Mouse (Mus musculus): ENCODE data around the gene Trrap.

Gene Trrap

GRCm38 (mm10) chr5:144872326-144872725 lies 104.8 kb downstream of the Trrap start:
- DNase-seq (ENCODE audit: low spot score), result no peak

GRCm38 (mm10) chr5:144872867-144873266 lies 105.3 kb downstream of the Trrap start:
- no peak for DNase-seq (ENCODE audit: low spot score)

GRCm38 (mm10) chr5:144875227-144875626 lies 107.7 kb downstream of the Trrap start:
- no peak for DNase-seq (ENCODE audit: low spot score)

GRCm38 (mm10) chr5:144875892-144876291 lies 108.4 kb downstream of the Trrap start:
- peak; percentile 68 for DNase-seq (ENCODE audit: low spot score)

GRCm38 (mm10) chr5:144877021-144877420 lies 109.5 kb downstream of the Trrap start:
- DNase-seq (ENCODE audit: low spot score), result no peak

GRCm38 (mm10) chr5:144881670-144882399 lies 114.3 kb downstream of the Trrap start:
- DNase-seq (ENCODE audit: low spot score), result no peak

GRCm38 (mm10) chr5:144884629-144885217 lies 117.2 kb downstream of the Trrap start:
- no peak for DNase-seq (ENCODE audit: low spot score)

GRCm38 (mm10) chr5:144885968-144886650 lies 118.6 kb downstream of the Trrap start:
- DNase-seq (ENCODE audit: low spot score), result no peak

- DNase-seq (ENCODE audit: low spot score), result no peak
Measured at GRCm38 (mm10) chr5:144891276-144891675, 123.7 kb downstream of the Trrap start.

GRCm38 (mm10) chr5:144897881-144898280 lies 130.3 kb downstream of the Trrap start:
- DNase-seq (ENCODE audit: low spot score), result no peak

GRCm38 (mm10) chr5:144898448-144899052 lies 131.0 kb downstream of the Trrap start:
- peak; percentile 65 for DNase-seq (ENCODE audit: low spot score)

- no peak for DNase-seq (ENCODE audit: low spot score)
Measured at GRCm38 (mm10) chr5:144901035-144901434, 133.5 kb downstream of the Trrap start.

- no peak for DNase-seq (ENCODE audit: low spot score)
Measured at GRCm38 (mm10) chr5:144901791-144902190, 134.3 kb downstream of the Trrap start.

GRCm38 (mm10) chr5:144904356-144905134 lies 137.0 kb downstream of the Trrap start:
- no peak for DNase-seq (ENCODE audit: low spot score)

- DNase-seq (ENCODE audit: low spot score), result no peak
Measured at GRCm38 (mm10) chr5:144907591-144907990, 140.1 kb downstream of the Trrap start.

Data from urinary bladder, postnatal 14 days (tissue).